Mouse (Mus musculus) stomach, postnatal 0 days (tissue): ENCODE measurements at regions not wholly inside any gene's neighbourhood (a gene's known extent, or its start where the extent isn't known, plus 50 kb on each side); places are given as distances from the start of the nearest gene placed in this dataset.

ENCODE experiments used
- CTCF ChIP-seq: IDR thresholded peaks from 2 replicates; pipeline ENCODE4 v1.5.1; 2016; ENCODE audit warnings: antibody characterized with exemption, low read depth, mild to moderate bottlenecking, moderate library complexity
- EP300 ChIP-seq: optimal IDR thresholded peaks from 2 replicates; pipeline ENCODE3; 2016; ENCODE audit warnings: antibody characterized with exemption

DNA sequence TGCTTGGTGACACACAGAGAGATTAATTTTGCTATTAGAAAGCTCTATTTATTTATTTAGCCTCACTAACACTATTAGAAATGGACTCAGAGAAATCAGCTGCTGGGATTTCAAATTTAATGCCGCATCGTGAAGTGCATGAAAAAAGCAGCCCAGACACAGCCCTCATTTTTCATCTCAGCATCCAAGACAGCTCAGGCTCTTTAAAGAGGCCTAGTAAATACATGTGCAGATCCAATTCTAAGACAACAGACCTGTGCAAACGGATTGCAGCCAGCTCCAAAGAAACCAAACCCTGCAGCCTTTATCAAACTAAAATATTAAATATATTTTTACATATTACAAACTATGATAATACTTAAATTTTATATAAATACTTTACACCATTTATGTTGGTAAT, 815.1 kb downstream of the Abca13 start:
- no peak for TF ChIP-seq CTCF
- no peak for TF ChIP-seq EP300
